Mouse (Mus musculus) myocyte (in vitro differentiated cells): ENCODE results near the gene Car3. TPM values are rescaled to one million over a fixed set of nuclear protein-coding genes. Genes with fewer than 3 reads are reported as not detected.

ENCODE experiments used
- H3K27me3 ChIP-seq: one replicate; pipeline ENCODE4 v1.6.1; 2011; ENCODE audit not compliant: control insufficient read depth, insufficient read depth, insufficient read length
- H3K36me3 ChIP-seq: one replicate; pipeline ENCODE4 v1.6.1; 2011; ENCODE audit not compliant: control insufficient read depth, insufficient read depth
- H3K4me2 ChIP-seq: one replicate; pipeline ENCODE4 v1.6.1; 2011; ENCODE audit warnings: low read depth, control low read depth
- H3K4me3 ChIP-seq: one replicate; pipeline ENCODE4 v1.5.1; 2011; ENCODE audit warnings: mild to moderate bottlenecking, control low read depth, moderate library complexity
- H3K79me2 ChIP-seq: one replicate; pipeline ENCODE4 v1.6.1; 2011; ENCODE audit not compliant: control insufficient read depth, insufficient read depth
- H3ac ChIP-seq: one replicate; pipeline ENCODE4 v1.6.1; 2011; ENCODE audit not compliant: control insufficient read depth, insufficient read length
- CEBPB ChIP-seq: IDR thresholded peaks from 2 replicates; pipeline ENCODE4 v1.6.1; 2011; ENCODE audit warnings: mild to moderate bottlenecking, moderate library complexity; ENCODE audit not compliant: poor library complexity, insufficient read depth, severe bottlenecking
- E2F4 ChIP-seq: IDR thresholded peaks from one replicate; pipeline ENCODE4 v1.6.1; 2011; ENCODE audit warnings: mild to moderate bottlenecking, control low read depth, moderate library complexity; ENCODE audit not compliant: insufficient read depth
- MAX ChIP-seq: IDR thresholded peaks from one replicate; pipeline ENCODE4 v1.6.1; 2011; ENCODE audit warnings: low read depth, mild to moderate bottlenecking, control low read depth
- MYOD1 ChIP-seq, 3 experiments: IDR thresholded peaks; one replicate each; pipeline ENCODE4 v1.6.1; 2011; ENCODE audit warnings: control low read depth in 2 of 3, low read depth in 2 of 3, mild to moderate bottlenecking in 2 of 3, moderate library complexity in 1 of 3; ENCODE audit not compliant: insufficient read length in 2 of 3, control insufficient read depth in 1 of 3
- MYOG ChIP-seq, 3 experiments: IDR thresholded peaks; one replicate each; pipeline ENCODE4 v1.6.1; 2011; ENCODE audit warnings: control low read depth in 2 of 3, low read depth in 2 of 3, mild to moderate bottlenecking in 2 of 3; ENCODE audit not compliant: insufficient read length in 2 of 3, control insufficient read depth in 1 of 3, insufficient read depth in 1 of 3
- POLR2A ChIP-seq: IDR thresholded peaks from one replicate; pipeline ENCODE4 v1.6.1; 2011; ENCODE audit warnings: low read depth, mild to moderate bottlenecking, control low read depth, moderate library complexity; ENCODE audit not compliant: insufficient read length
- POLR2AphosphoS2 ChIP-seq: IDR thresholded peaks from one replicate; pipeline ENCODE4 v1.6.1; 2011; ENCODE audit warnings: low read depth, control low read depth; ENCODE audit not compliant: insufficient read length
- REST ChIP-seq: IDR thresholded peaks from one replicate; pipeline ENCODE4 v1.6.1; 2011; ENCODE audit warnings: mild to moderate bottlenecking, control low read depth, moderate library complexity; ENCODE audit not compliant: insufficient read depth, insufficient read length
- SRF ChIP-seq: IDR thresholded peaks from one replicate; pipeline ENCODE4 v1.6.1; 2011; ENCODE audit warnings: low read depth; ENCODE audit not compliant: control insufficient read depth, insufficient read length
- TCF12 ChIP-seq: IDR thresholded peaks from one replicate; pipeline ENCODE4 v1.6.1; 2011; ENCODE audit warnings: mild to moderate bottlenecking, control low read depth; ENCODE audit not compliant: poor library complexity, insufficient read depth, severe bottlenecking
- TCF3 ChIP-seq: IDR thresholded peaks from one replicate; pipeline ENCODE4 v1.6.1; 2011; ENCODE audit warnings: low read depth, control low read depth; ENCODE audit not compliant: insufficient read length
- USF1 ChIP-seq: IDR thresholded peaks from one replicate; pipeline ENCODE4 v1.6.1; 2011; ENCODE audit warnings: low read depth, mild to moderate bottlenecking, control low read depth, moderate library complexity
- polyA plus RNA-seq: library from polyadenylated mRNA; unstranded; fragments of >200 nt; fragmentation: generic; extraction: Trizol; gene quantifications from one replicate; pipeline ENCODE4 v1.2.1, GENCODE M21; 2012; ENCODE audit warnings: missing spikeins

The Car3 gene
- polyA plus RNA-seq, 1 experiment, result 22.3 TPM

DNA sequence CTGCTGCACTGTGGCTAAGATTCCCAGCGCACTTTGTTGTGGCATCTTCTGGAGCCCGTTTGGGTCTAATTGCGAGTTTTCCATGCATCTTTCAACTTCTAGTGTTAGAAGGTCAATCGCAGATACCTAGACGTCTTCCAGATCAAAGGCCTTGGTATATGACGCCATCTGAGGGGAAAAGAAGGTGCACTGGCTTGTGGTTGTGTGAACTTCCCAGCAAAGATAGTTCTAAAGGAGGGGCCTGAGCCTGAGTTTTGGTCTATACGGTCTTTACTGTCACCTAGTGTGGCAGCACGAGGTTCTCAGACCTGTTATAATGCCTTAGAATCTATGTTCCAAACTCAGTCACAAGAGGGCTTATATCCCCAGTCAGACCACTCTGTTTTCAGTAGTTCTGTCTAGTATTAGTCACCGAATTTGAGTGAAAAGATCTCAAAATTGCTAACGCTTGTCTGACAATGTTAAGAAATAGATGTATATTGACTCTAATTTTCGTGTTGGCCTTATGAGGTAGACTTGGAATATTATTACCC lies 23.9 kb downstream of the Car3 start:
- Histone ChIP-seq H3K27me3 (no peaks in the 10 kb centered on the region), H3ac (no peak overlapping the region), H3K4me3 (peak overlapping the region; percentile 24), H3K36me3 (no peaks in the 10 kb centered on the region), H3K4me2 (peak overlapping the region; percentile 48), H3K79me2 (no peaks in the 10 kb centered on the region)
- TF ChIP-seq SRF (no peak), USF1 (no peak), CEBPB (no peak), TCF3 (no peak), TCF12 (no peak), REST (no peak), E2F4 (no peak), MYOD1 (IDR thresholded peaks at IDR 0.05; ENCODE audit: control insufficient read depth in 1 of 3, insufficient read length in 2 of 3, low read depth in 2 of 3) (no peak), POLR2AphosphoS2 (no peak), MYOG (IDR thresholded peaks at IDR 0.05; ENCODE audit: control insufficient read depth in 1 of 3, insufficient read depth in 1 of 3, insufficient read length in 2 of 3, low read depth in 2 of 3) (no peak), POLR2A (no peak)

DNA sequence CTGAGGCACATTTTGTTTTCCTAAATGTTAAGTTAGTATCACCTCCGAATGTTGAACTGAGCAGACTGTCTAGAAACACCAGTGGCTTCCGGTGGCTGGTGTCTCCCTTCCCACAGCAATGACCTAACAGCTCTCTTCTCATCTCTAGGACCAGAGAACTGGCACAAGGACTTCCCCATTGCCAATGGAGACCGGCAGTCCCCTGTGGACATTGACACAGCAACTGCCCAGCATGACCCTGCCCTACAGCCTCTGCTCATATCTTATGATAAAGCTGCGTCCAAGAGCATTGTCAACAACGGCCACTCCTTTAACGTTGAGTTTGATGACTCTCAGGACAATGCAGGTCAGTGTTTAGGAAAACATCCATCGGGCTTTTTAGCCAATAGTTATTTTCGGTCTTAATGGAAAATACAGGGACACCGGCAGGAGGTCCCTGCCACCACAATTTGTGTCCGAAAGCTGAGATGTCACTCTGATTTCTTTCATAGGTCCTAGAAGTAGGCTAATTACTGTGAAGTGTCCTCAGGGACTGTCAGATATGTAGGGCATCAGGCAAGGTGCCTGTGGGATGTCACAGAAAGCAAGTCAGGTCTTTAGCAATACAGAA lies 24.5 kb downstream of the Car3 start:
- Histone ChIP-seq H3K27me3 (no peaks in the 10 kb centered on the region), H3K4me2 (no peak overlapping the region), H3ac (no peak overlapping the region), H3K36me3 (no peaks in the 10 kb centered on the region), H3K79me2 (no peaks in the 10 kb centered on the region), H3K4me3 (peak overlapping the region; percentile 24)
- TF ChIP-seq TCF12 (no peak), POLR2A (no peak), MYOD1 (IDR thresholded peaks at IDR 0.05; ENCODE audit: control insufficient read depth in 1 of 3, insufficient read length in 2 of 3, low read depth in 2 of 3) (no peak), MAX (no peak), USF1 (no peak), REST (no peak), MYOG (IDR thresholded peaks at IDR 0.05; ENCODE audit: control insufficient read depth in 1 of 3, insufficient read depth in 1 of 3, insufficient read length in 2 of 3, low read depth in 2 of 3) (no peak), SRF (no peak), TCF3 (no peak), POLR2AphosphoS2 (no peak)

DNA sequence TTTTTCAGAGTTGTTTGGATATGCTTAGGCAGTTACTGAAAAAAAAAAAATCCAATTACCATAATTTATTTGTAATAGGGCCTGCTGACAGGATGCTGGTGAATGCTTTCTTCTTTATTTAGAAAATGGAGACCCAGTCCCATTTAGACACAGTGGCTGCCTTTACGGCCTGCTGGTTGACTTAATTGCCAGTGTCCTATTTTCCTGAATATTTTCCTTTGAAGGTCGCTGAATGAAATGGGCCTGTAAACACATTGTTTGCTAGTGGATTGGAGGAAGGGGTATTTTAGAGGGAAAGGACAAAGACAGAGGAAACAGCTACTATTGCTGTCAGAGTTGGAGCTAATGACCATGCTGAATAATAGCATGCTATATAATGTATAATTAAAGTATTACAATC lies 25.2 kb downstream of the Car3 start:
- H3K36me3 ChIP-seq, result no peaks in the 10 kb centered on the region
- no peak overlapping the region for H3K4me2 ChIP-seq
- H3K4me3 ChIP-seq, result no peak overlapping the region

DNA sequence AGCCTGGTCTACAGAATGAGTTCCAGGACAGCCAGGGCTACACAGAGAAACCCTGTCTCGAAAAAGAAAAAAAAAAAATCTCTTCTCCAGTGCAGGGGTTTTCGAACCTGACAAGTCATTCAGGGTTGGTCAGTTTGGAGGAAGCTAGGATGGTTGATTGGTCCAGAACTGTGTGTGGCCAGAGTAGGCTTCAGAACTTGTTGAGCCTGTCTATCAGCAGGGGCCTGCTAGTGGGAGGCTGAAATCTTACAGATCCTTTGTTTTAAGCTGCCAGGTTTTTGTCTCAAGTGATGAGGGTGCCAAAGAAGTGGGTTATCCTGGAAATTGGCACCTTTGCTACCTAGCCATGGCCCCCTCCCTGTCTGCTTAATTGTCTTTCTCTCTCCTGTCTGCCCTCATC lies 25.8 kb downstream of the Car3 start:
- TF ChIP-seq MAX (no peak), POLR2AphosphoS2 (no peak), SRF (no peak), REST (no peak), TCF12 (no peak), USF1 (no peak), MYOD1 (IDR thresholded peaks at IDR 0.05; ENCODE audit: control insufficient read depth in 1 of 3, insufficient read length in 2 of 3, low read depth in 2 of 3) (no peak), E2F4 (no peak), MYOG (IDR thresholded peaks at IDR 0.05; ENCODE audit: control insufficient read depth in 1 of 3, insufficient read depth in 1 of 3, insufficient read length in 2 of 3, low read depth in 2 of 3) (no peak), POLR2A (no peak), TCF3 (no peak)

More for the DNA sequence above, 25.2 kb downstream of the Car3 start:
- no peaks in the 10 kb centered on the region for H3K79me2 ChIP-seq
- H3K27me3 ChIP-seq, result no peaks in the 10 kb centered on the region
- TF ChIP-seq TCF3, result no peak
- no peak for TF ChIP-seq POLR2AphosphoS2
- TF ChIP-seq E2F4, result no peak
- TF ChIP-seq POLR2A, result no peak
- TF ChIP-seq MAX, result no peak
- TF ChIP-seq REST, result no peak
- TF ChIP-seq CEBPB, result no peak
- TF ChIP-seq USF1, result no peak
- no peak for TF ChIP-seq TCF12
- TF ChIP-seq MYOG (IDR thresholded peaks at IDR 0.05; ENCODE audit: control insufficient read depth in 1 of 3, insufficient read depth in 1 of 3, insufficient read length in 2 of 3, low read depth in 2 of 3), result no peak
- no peak for TF ChIP-seq SRF
- TF ChIP-seq MYOD1 (IDR thresholded peaks at IDR 0.05; ENCODE audit: control insufficient read depth in 1 of 3, insufficient read length in 2 of 3, low read depth in 2 of 3), result no peak
- H3ac ChIP-seq, result no peak overlapping the region

More for the DNA sequence above, 25.8 kb downstream of the Car3 start:
- Histone ChIP-seq H3ac (no peak overlapping the region), H3K4me3 (no peak overlapping the region), H3K4me2 (no peak overlapping the region), H3K36me3 (no peaks in the 10 kb centered on the region), H3K79me2 (no peaks in the 10 kb centered on the region), H3K27me3 (no peaks in the 10 kb centered on the region)
